ENCODE assay signal across 8 mouse cellular contexts in genomic region chr17:20944226-20944625, GRCm38 (mm10). TPM values are rescaled to one million over a fixed set of nuclear protein-coding genes. Genes with fewer than 3 reads are reported as not detected.
DNase-seq lines count a peak whose midpoint lies in the region; ATAC-seq and TF ChIP-seq lines count a peak whose summit lies in the region.

No protein-coding gene starts in this region.

- peak overlapping the region; percentile 92; the same call in 1 of the 2 replicates for H3K27ac ChIP-seq in embryonic fibroblast, embryonic 13.5 days (ENCODE audit: insufficient read depth, low read length)
- H3K27ac ChIP-seq in liver, embryonic 13.5 days: peak overlapping the region; percentile 76

- TF ChIP-seq CTCF in embryonic fibroblast, embryonic 13.5 days (IDR thresholded peaks at IDR 0.05; ENCODE audit: borderline replicate concordance, insufficient read depth, low read length): no peak

- peak overlapping the region; percentile 72 for H3K9ac ChIP-seq in liver, embryonic 13.5 days

- H3K27me3 ChIP-seq in liver, embryonic 13.5 days: no peaks in the 10 kb centered on the region

- peak overlapping the region; percentile 49 for H3K4me3 ChIP-seq in embryonic fibroblast, embryonic 13.5 days (ENCODE audit: insufficient read depth, low read length)
- peak overlapping the region; percentile 86 for H3K4me3 ChIP-seq in liver, embryonic 13.5 days (replicated peaks)

- H3K36me3 ChIP-seq in liver, embryonic 13.5 days: no peaks in the 10 kb centered on the region

- peaks cover 6% of the 10 kb centered on the region for H3K4me1 ChIP-seq in embryonic fibroblast, embryonic 13.5 days (ENCODE audit: control insufficient read depth, insufficient read depth, low read length)
- H3K4me1 ChIP-seq in liver, embryonic 13.5 days (replicated peaks): peaks cover 34% of the 10 kb centered on the region

- no peak for ATAC-seq in liver, embryonic 13.5 days (ENCODE audit: low read depth)
- ATAC-seq in inflammation-experienced regulatory T-cells, adult 6 months: no peak
- ATAC-seq in erythroid progenitor cell, adult 5-6 weeks (replicated peaks; ENCODE audit: low FRiP score, poor library complexity, severe bottlenecking): no peak

- peak; percentile 30 for DNase-seq in cerebellum, adult 9-11 months
- no peak for DNase-seq in cerebellum, postnatal 25 days
- peak; percentile 60 for DNase-seq in 3T3-L1 (ENCODE audit: low read depth, low spot score)
- no peak for DNase-seq in liver, embryonic 13.5 days
- no peak for DNase-seq in right cerebral cortex, postnatal 25 days

- peak overlapping the region; percentile 76 for H3K4me2 ChIP-seq in liver, embryonic 13.5 days

- no peak for TF ChIP-seq POLR2A in embryonic fibroblast, embryonic 13.5 days (IDR thresholded peaks at IDR 0.05; ENCODE audit: low read depth, low read length)

- no peaks in the 10 kb centered on the region for H3K9me3 ChIP-seq in liver, embryonic 13.5 days (replicated peaks)

- 40% methylated on average over 3 of the region's 3 CpGs for WGBS in liver, embryonic 13.5 days (ENCODE audit: insufficient replicate concordance)

RNA-seq across cellular contexts. Expression of gene Ppp2r1a, which starts 0.9 kb away (rescaled TPM):
- polyA plus RNA-seq in embryonic fibroblast, embryonic 13.5 days (2011; ENCODE audit: insufficient read length, low read depth, missing spikeins): 199 and 204 TPM in 2 replicates
- polyA plus RNA-seq in liver, embryonic 13.5 days (2015; fragmentation: Nextera tagmentation; extraction: Ambion mirVana): 111 and 115 TPM in 2 replicates
- polyA plus RNA-seq in inflammation-experienced regulatory T-cells, adult 6 months (2017; shearing (Covaris generic)): 100 to 1,000 TPM; 187 to 252 (median 198) TPM
- total RNA-seq in erythroid progenitor cell, adult 5-6 weeks (2015; ENCODE audit: low replicate concordance): 76.4 and 97.3 TPM in 2 replicates
- 29.4 and 76.2 TPM in 2 replicates for total RNA-seq in erythroid progenitor cell, adult 5-6 weeks (2017; ENCODE audit: low replicate concordance)

RNA-seq across cellular contexts. Expression of gene Vmn1r232, which starts 24.7 kb away (rescaled TPM):
- polyA plus RNA-seq in embryonic fibroblast, embryonic 13.5 days (2011; ENCODE audit: insufficient read length, low read depth, missing spikeins): not detected in 2 replicates
- polyA plus RNA-seq in liver, embryonic 13.5 days (2015; fragmentation: Nextera tagmentation; extraction: Ambion mirVana): not detected in 2 replicates
- not detected for polyA plus RNA-seq in inflammation-experienced regulatory T-cells, adult 6 months (2017; shearing (Covaris generic))
- total RNA-seq in erythroid progenitor cell, adult 5-6 weeks (2015; ENCODE audit: low replicate concordance): not detected in 2 replicates
- total RNA-seq in erythroid progenitor cell, adult 5-6 weeks (2017; ENCODE audit: low replicate concordance): not detected in 2 replicates

RNA-seq across cellular contexts. Expression of gene Vmn1r231, which starts 39.3 kb away (rescaled TPM):
- not detected in 2 replicates for polyA plus RNA-seq in embryonic fibroblast, embryonic 13.5 days (2011; ENCODE audit: insufficient read length, low read depth, missing spikeins)
- polyA plus RNA-seq in liver, embryonic 13.5 days (2015; fragmentation: Nextera tagmentation; extraction: Ambion mirVana): not detected in 2 replicates
- polyA plus RNA-seq in inflammation-experienced regulatory T-cells, adult 6 months (2017; shearing (Covaris generic)): under 1 TPM in 1 of 3 experiments, not detected in 2; 0.16 TPM
- total RNA-seq in erythroid progenitor cell, adult 5-6 weeks (2015; ENCODE audit: low replicate concordance): not detected in 2 replicates
- not detected in 2 replicates for total RNA-seq in erythroid progenitor cell, adult 5-6 weeks (2017; ENCODE audit: low replicate concordance)

RNA-seq across cellular contexts. Expression of gene Vmn1r233, which starts 52.0 kb away (rescaled TPM):
- polyA plus RNA-seq in embryonic fibroblast, embryonic 13.5 days (2011; ENCODE audit: insufficient read length, low read depth, missing spikeins): not detected in 2 replicates
- polyA plus RNA-seq in liver, embryonic 13.5 days (2015; fragmentation: Nextera tagmentation; extraction: Ambion mirVana): not detected in 2 replicates
- polyA plus RNA-seq in inflammation-experienced regulatory T-cells, adult 6 months (2017; shearing (Covaris generic)): under 1 TPM in 2 of 3 experiments, not detected in 1; 0.09 to 0.12 TPM
- not detected in 2 replicates for total RNA-seq in erythroid progenitor cell, adult 5-6 weeks (2015; ENCODE audit: low replicate concordance)
- total RNA-seq in erythroid progenitor cell, adult 5-6 weeks (2017; ENCODE audit: low replicate concordance): not detected in 2 replicates

Comparison
In these comparisons a context has a peak if more than half of its experiments do, and no peak if none do; other contexts are left out.
1. DNase-seq: peak in cerebellum, adult 9-11 months (single experiment) and 3T3-L1 (single experiment); none in cerebellum, postnatal 25 days (0 of 2), liver, embryonic 13.5 days (single experiment) and right cerebral cortex, postnatal 25 days (single experiment).